Mouse (Mus musculus) left cerebral cortex, adult 6 months (tissue): Measurements from ENCODE around the gene Olfr611. TPM values are rescaled to one million over a fixed set of nuclear protein-coding genes. Genes with fewer than 3 reads are reported as not detected.

Source experiments
- long read RNA-seq, 2 experiments: library from polyadenylated mRNA; unstranded; transcript quantifications; one replicate each; pipeline ENCODE4 v2.0.0; 2019 to 2020
- polyA plus RNA-seq: library from polyadenylated mRNA; unstranded; fragments of <200 nt; fragmentation: Nextera tagmentation; gene quantifications from 2 replicates; pipeline ENCODE4 v1.2.3, GENCODE M21; 2021

Olfr611 gene
- not detected in 2 replicates for polyA plus RNA-seq
- long read RNA-seq, experiment 1 = 0 reads
- long read RNA-seq, experiment 2 = 0 reads

GRCm38 (mm10) chr7:103520746-103521145 lies at the start of gene Olfr611:
Gene Olfr611 (minus strand): TSS chr7:103520846.

GRCm38 (mm10) chr7:103569043-103569442 lies 48.4 kb upstream of the Olfr611 start, which contains the start of gene Olfr616:
Gene Olfr616 (minus strand): TSS chr7:103569143.

GRCm38 (mm10) chr7:103555779-103556178 lies 35.1 kb upstream of the Olfr611 start, which contains the start of gene Olfr615:
Gene Olfr615 (plus strand): TSS chr7:103556079.

GRCm38 (mm10) chr7:103547774-103548173 lies 27.1 kb upstream of the Olfr611 start, which contains the start of gene Olfr613:
Gene Olfr613 (plus strand): TSS chr7:103548074.

DNA sequence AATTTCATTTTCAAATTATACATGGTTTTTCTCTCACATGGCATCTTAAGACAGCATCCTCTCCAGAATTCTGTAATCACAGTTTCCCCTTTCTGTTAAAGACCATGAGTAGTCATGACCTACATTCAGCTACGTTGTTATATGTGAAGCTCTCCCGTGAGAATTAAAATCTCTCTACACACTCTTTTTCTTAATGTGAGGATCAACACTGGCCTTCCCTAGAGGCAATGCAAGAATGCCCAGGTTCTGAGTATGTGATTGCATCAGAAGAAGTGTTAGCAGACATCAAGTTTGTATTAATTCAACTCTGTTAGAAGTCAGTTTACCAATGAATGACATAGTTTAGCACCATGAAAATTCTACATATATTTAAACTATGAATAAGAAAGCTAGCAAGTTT lies 22.0 kb upstream of the Olfr611 start, which contains the start of gene Olfr612:
Gene Olfr612, minus strand, starts transcription at position 101 of the 400 bp plus-strand sequence.

DNA sequence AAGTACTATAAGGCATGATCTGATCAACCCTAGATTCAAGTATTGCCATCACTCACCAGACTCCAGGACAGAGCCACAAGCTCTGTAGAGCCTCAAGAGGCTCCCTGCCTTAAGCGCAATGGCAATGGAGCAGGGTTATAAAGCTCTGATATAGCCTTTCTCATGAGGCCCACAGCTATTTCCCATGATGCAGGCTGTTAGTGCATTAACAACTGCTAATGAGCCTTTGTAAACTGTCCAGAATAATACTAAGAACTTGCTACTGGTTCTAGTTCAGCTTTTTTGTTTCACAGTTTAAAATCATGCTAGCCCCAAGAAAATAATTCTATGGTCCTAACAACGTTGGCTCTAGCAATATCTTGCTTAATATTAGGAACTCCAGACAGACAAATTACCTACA lies 8.6 kb downstream of the Olfr611 start, which contains the start of gene Olfr610:
Gene Olfr610, minus strand, starts transcription at position 101 of the 400 bp plus-strand sequence.

GRCm38 (mm10) chr7:103497962-103498361 lies 22.7 kb downstream of the Olfr611 start, which contains the start of gene Olfr609:
Gene Olfr609 (minus strand): TSS chr7:103498062.

GRCm38 (mm10) chr7:103469577-103469976 lies 51.1 kb downstream of the Olfr611 start, which contains the start of gene Olfr608:
Gene Olfr608 (plus strand): TSS chr7:103469877.

Other genes starting within 250 kb of the Olfr611 start
- gene Olfr596, start 215.2 kb downstream of the Olfr611 start, polyA plus RNA-seq = not detected in 2 replicates
- not detected in 2 replicates for gene Olfr597, start 204.5 kb downstream of the Olfr611 start, polyA plus RNA-seq
- not detected in 2 replicates for gene Olfr598, start 197.3 kb downstream of the Olfr611 start, polyA plus RNA-seq
- not detected in 2 replicates for gene Olfr599, start 184.9 kb downstream of the Olfr611 start, polyA plus RNA-seq
- not detected in 2 replicates for gene Olfr600, start 171.2 kb downstream of the Olfr611 start, polyA plus RNA-seq
- not detected in 2 replicates for gene Olfr601, start 158.2 kb downstream of the Olfr611 start, polyA plus RNA-seq
- gene Olfr603, start 134.7 kb downstream of the Olfr611 start, polyA plus RNA-seq = not detected in 2 replicates
- not detected in 2 replicates for gene Usp17lc, start 105.8 kb downstream of the Olfr611 start, polyA plus RNA-seq
- gene Olfr605, start 75.4 kb downstream of the Olfr611 start, polyA plus RNA-seq = not detected in 2 replicates
- gene Olfr606, start 71.8 kb downstream of the Olfr611 start, polyA plus RNA-seq = not detected in 2 replicates
- not detected in 2 replicates for gene Olfr607, start 56.7 kb downstream of the Olfr611 start, polyA plus RNA-seq
- gene Olfr608, start 51.0 kb downstream of the Olfr611 start, polyA plus RNA-seq = not detected in 2 replicates
- not detected in 2 replicates for gene Olfr609, start 22.8 kb downstream of the Olfr611 start, polyA plus RNA-seq
- gene Olfr610, start 8.7 kb downstream of the Olfr611 start, polyA plus RNA-seq = not detected in 2 replicates
- gene Olfr612, start 21.9 kb upstream of the Olfr611 start, polyA plus RNA-seq = not detected in 2 replicates
- not detected in 2 replicates for gene Olfr613, start 27.2 kb upstream of the Olfr611 start, polyA plus RNA-seq
- gene Olfr615, start 35.2 kb upstream of the Olfr611 start, polyA plus RNA-seq = not detected in 2 replicates
- not detected in 2 replicates for gene Olfr616, start 48.3 kb upstream of the Olfr611 start, polyA plus RNA-seq
- gene Olfr617, start 52.2 kb upstream of the Olfr611 start, polyA plus RNA-seq = not detected in 2 replicates
- gene Olfr618, start 69.3 kb upstream of the Olfr611 start, polyA plus RNA-seq = not detected in 2 replicates
- not detected in 2 replicates for gene Olfr619, start 79.7 kb upstream of the Olfr611 start, polyA plus RNA-seq
- gene Olfr620, start 91.7 kb upstream of the Olfr611 start, polyA plus RNA-seq = not detected in 2 replicates
- gene Olfr622, start 121.9 kb upstream of the Olfr611 start, polyA plus RNA-seq = not detected in 2 replicates
- gene Olfr623, start 142.9 kb upstream of the Olfr611 start, polyA plus RNA-seq = not detected in 2 replicates
- 0.01 TPM in 1 of 2 replicates, not detected in the other for gene Olfr624, start 150.3 kb upstream of the Olfr611 start, polyA plus RNA-seq
- not detected in 2 replicates for gene Olfr625-ps1, start 161.9 kb upstream of the Olfr611 start, polyA plus RNA-seq
- not detected in 2 replicates for gene Olfr243, start 193.8 kb upstream of the Olfr611 start, polyA plus RNA-seq
- not detected in 2 replicates for gene Olfr628, start 209.5 kb upstream of the Olfr611 start, polyA plus RNA-seq
- gene Olfr629, start 224.1 kb upstream of the Olfr611 start, polyA plus RNA-seq = not detected in 2 replicates
- not detected in 2 replicates for gene Olfr630, start 236.5 kb upstream of the Olfr611 start, polyA plus RNA-seq